Mouse (Mus musculus) inflammation-experienced regulatory T-cells, adult 6 months (primary cell): ENCODE measurements around the gene Hmg20b. TPM values are rescaled to one million over a fixed set of nuclear protein-coding genes. Genes with fewer than 3 reads are reported as not detected.

Experiments used
- ATAC-seq: one replicate; pipeline ENCODE4 v1.8.0; 2017
- polyA plus RNA-seq, 3 experiments: library from polyadenylated mRNA; unstranded; fragments of 100-300 nt; shearing (Covaris generic); gene quantifications; one replicate each; pipeline ENCODE4 v1.2.1; 2017

The Hmg20b gene
- polyA plus RNA-seq, 3 experiments from 2014 or later = 17.1 to 20.4 (median 17.8) TPM

- no peak for ATAC-seq
Measured at GRCm38 (mm10) chr10:81325781-81326180, 24.5 kb downstream of the Hmg20b start.

- no peak for ATAC-seq
Measured at GRCm38 (mm10) chr10:81325176-81325575, 25.1 kb downstream of the Hmg20b start.

DNA sequence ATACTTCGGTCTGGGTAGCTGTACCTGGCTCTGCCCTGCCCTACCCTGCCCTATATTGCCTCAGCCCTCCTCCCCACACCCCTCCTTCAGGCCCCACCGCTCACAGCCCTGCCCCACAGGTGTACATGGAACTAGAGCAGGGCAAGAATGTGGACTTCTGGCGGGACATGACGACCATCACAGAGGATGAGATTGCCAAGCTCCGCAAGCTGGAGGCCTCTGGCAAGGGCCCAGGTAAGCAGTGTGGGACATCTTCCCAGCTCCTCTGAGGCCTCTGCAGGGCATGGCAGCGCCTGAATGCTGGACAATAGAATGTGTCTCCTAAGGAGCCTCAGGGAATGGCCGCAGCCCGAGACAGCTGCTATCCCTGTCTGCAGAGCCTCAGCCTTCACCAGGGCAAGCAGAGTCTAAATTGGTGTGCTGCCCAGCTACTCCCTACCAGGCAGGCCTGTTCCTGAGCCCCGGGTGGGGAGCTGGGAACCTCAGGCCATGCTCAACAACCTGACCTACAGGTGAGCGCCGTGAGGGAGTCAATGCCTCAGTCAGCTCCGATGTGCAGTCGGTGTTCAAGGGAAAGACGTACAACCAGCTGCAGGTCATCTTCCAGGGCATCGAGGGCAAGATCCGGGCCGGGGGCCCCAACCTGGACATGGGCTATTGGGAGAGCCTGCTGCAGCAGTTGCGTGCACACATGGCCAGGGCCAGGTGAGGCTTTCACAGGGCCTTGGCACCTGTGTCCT lies 26.3 kb downstream of the Hmg20b start:
- no peak for ATAC-seq

GRCm38 (mm10) chr10:81323141-81323775 lies 27.0 kb downstream of the Hmg20b start:
- no peak for ATAC-seq

GRCm38 (mm10) chr10:81322444-81322843 lies 27.8 kb downstream of the Hmg20b start:
- ATAC-seq = no peak

DNA sequence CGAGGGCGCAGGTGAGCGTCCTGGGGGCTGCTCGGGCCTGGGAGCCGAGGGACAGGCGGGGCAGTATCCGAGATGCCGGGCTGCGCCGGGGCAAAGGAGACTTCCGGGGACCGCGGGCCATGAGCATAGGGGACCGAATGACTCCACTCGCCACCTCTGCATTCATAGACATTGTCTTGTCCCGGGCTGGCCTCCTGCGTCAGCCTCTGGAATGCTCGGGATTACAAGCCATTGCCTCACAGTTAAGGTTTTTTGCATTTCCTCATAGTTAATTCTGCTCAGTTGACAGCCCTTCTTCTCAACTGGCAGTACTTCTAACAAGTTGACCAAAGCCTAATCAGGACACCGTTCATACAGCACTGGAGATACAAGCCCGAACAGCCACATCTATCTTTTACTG lies 28.8 kb downstream of the Hmg20b start:
- no peak for ATAC-seq

DNA sequence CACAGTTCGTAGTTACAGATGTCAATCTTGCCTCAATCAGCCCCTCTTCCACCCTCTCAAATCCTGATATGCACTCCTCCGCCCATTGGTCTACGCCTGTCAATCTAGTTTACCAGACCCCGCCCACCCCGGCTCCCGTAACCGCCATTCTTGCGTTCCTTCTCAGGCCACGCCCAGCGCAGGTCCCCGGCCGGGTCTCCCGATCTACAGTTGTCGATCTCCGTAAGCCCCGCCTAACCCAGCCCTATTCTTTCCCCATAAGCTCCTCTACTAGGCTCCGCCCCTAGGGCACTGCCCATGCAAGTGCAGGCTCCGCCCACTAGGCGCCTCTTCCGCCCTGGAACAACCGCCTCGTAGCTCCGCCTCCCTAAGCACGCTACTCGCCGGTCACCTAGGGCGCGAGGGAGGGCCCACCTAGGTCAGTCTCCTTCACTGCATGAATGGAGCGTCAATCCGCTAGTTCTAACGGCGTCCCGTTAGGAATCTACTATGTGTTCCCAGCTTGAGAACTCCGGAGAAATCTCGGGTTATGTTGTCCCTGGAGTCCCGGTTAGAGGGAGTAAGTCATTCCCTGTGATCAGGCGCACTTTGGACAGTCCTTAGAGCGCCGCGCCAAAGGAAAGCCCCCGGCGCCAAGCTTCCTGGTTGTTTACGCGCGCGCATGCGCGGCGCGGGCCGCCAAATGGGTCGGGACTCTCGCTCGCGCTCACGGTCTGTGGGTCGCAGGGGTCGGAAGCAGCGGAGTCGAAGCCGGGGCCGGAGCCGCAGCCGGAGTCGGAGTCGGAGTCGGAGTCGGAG lies 29.5 kb downstream of the Hmg20b start, which contains the start of gene Cactin:
Gene Cactin, plus strand, starts transcription at position 554 of the 798 bp plus-strand sequence.
- ATAC-seq = peak; percentile 85

DNA sequence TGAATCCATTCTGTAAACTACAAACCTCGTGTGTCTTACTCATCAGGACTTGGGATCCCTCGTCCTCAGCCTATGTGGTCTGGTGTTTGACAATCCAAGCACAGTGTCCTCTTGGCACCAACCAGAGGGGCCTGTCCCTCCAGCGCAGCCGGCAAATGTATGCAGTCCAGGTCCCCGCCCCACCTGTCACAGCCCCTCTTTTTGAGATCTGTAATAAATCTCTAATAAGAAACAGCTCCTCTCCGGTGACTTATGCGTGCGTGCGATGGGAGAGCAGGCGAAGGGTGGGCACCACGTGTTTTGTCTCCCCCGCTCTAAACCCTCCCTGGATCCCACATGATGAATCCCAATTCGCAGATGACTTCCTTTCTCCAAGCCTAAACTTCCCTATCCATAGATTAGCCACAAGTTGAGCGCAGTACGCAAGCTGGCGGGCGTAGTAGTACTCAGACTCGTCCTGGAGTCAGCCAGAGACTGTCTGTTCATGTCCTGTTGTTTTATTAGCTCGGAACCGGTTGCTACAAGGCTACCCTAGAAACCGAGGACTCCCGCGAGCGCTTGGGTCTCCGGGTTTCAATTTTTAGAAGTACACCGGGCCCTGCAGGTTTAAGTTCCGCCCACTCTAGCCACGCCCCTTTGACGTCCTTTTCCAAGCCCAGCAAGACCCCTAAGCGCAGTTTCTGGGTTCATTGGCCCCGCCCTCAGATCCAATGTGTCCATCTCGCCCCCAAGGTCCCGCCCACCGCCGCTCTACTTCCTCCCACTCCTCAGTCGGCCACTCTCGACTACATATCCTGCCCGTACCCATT lies 30.3 kb downstream of the Hmg20b start:
- no peak for ATAC-seq

GRCm38 (mm10) chr10:81319330-81319699 lies 31.0 kb downstream of the Hmg20b start:
- no peak for ATAC-seq

DNA sequence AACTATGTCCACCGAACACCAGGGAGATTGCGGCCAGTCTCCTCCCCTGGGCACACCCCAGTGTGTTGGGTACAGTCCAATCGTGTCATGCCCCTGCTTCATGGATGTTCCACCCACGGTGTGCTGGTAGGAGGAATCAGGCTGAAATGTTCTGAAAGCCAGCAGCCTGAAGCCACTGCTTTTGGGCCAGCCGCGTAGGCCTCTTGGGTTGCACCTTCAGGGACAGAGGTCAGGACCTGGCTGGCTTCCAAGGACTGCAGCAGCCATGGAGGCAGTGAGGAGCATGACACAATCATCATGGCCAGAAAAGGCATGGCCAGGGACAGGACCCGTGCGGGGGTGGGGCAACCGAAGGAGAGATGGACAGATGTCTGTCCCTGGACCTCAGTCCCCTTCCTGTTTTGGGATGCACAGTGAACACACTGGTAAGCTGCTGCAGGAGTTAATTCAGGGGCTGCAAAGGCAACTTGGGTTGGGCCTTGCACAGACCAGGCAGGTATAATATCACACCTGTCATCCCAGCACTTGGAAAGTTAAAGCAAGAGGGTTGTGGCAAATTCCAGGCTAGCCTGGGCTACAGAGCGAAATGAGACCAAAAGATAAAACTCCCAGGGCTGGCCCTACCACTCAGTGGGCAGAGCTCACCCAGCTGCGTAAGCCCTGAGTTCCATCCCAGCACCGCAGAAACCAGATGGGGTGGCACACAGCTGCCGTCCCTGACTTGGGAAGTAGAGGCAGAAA lies 31.5 kb downstream of the Hmg20b start:
- ATAC-seq = no peak

GRCm38 (mm10) chr10:81317273-81317672 lies 33.0 kb downstream of the Hmg20b start:
- no peak for ATAC-seq

DNA sequence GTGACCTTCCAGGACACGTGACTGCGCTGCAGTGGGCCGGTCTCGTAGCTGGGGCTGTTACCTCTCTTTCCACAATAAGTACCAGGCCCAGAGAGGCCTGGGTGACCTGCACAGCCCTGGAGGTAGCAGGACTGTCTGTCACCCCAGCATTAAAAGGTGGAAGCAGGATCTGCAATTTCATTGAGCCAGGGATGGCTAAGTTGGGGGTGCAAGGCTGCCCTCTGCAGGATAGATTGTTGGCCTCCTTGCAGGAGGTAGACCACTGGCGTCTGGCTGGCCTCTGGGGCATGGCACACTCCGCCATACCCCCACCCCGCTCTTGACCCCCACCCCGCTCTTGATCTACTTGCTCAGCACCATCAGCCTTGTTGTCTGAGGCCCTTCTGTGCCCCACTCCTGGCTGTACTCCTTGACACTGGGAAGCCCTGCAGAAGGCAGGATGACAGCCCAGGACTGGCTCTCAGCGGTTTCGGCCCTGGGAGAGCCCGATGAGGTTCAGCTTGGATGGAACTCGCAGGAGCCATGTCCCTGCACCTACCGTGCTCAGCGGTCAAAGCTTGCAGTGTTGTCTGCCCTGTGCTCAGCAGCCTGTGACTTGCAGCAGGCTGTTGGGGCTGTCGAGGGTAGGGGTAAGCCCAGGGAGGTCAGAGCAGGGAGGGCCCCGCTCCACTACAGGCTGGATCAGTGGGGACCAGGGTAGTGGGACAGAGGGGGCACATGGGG lies 33.8 kb downstream of the Hmg20b start:
- ATAC-seq = no peak

- ATAC-seq = no peak
Measured at GRCm38 (mm10) chr10:81315587-81315986, 34.7 kb downstream of the Hmg20b start.

DNA sequence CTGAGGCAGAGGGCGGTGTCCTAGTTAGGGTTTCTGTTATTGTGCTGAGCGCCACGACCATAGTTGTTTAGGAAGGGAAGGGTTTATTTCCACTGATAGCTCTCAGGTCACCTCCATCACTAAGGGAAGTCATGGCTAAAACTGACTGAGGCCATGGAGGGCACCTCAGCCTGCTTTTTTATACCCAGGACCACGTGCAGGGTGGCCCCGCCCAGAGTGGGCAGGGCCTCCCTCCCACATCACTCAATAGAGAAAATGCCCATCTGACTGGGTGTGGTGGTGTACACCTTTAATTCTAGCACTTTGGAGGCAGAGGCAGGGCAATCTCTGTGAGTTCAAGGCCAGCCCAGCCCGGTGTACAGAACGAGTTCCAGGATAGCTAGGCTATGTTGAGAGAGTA lies 36.1 kb downstream of the Hmg20b start:
- no peak for ATAC-seq

DNA sequence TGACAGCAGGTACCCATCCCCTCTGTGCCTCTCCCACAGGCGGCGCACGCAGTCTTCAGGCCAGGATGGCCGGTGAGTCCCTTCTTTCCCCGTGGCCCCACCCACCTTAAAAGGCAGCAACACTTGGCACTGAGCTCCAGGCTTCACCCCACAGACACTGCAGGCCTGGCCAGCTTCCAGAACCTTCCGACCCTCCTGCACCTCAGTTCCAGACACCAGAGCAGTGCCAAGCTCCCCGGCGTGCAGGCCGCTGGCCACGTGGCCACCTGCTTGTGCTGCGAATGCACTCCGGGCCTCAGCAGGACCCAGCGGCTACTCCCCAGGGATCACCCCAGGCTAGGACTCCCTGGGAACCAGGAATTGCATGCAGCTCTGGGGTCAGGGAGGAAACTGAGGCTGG lies 36.7 kb downstream of the Hmg20b start:
- no peak for ATAC-seq

- peak; percentile 92 for ATAC-seq
Measured at GRCm38 (mm10) chr10:81309571-81309970, 40.7 kb downstream of the Hmg20b start.

- ATAC-seq = no peak
Measured at GRCm38 (mm10) chr10:81306837-81307682, 43.2 kb downstream of the Hmg20b start.

GRCm38 (mm10) chr10:81306173-81306668 lies 44.1 kb downstream of the Hmg20b start:
- ATAC-seq = no peak

DNA sequence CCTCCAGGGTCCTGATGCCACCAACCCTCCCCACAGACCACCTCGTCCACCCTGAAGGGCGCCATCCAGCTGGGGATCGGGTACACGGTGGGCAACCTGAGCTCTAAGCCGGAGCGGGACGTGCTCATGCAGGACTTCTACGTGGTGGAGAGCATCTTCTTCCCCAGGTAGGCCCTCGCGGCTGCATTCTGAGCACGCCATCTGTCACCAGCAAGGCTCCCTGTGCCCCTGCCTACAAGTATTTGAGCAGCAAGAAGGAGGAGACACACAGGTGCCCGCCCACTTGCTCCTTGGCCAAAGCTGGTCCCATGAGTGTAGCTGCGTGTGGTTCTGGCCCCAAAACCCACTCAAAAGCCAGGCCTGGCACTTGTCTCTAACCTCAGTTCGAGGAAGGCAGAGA lies 44.6 kb downstream of the Hmg20b start:
- no peak for ATAC-seq
